Mouse (Mus musculus) embryo, embryonic 10.5 days (tissue): ENCODE data around the gene Atp8a1.
A peak's percentile ranks its signal among the peaks of the same experiment; 100 is the strongest.
"Not testable (repeated sequence)": the region's sequence is repeated elsewhere in the genome, so short reads cannot be mapped to it uniquely, and the experiment has no call there.

Experiments used
- DNase-seq: peaks from one replicate; pipeline ENCODE4 v3.0.0-alpha.2; 2015; ENCODE audit warnings: low spot score

Atp8a1 gene

GRCm38 (mm10) chr5:67826935-67827334, 20.3 kb downstream of the Atp8a1 start:
- DNase-seq = no peak

GRCm38 (mm10) chr5:67826278-67826677, 21.0 kb downstream of the Atp8a1 start:
- no peak for DNase-seq

GRCm38 (mm10) chr5:67824600-67824999, 22.6 kb downstream of the Atp8a1 start:
- no peak for DNase-seq

GRCm38 (mm10) chr5:67823771-67824170, 23.5 kb downstream of the Atp8a1 start:
- no peak for DNase-seq

- no peak for DNase-seq
These were observed 24.6 kb downstream of the Atp8a1 start for GRCm38 (mm10) chr5:67822619-67823018.

GRCm38 (mm10) chr5:67821987-67822401, 25.2 kb downstream of the Atp8a1 start:
- no peak for DNase-seq

GRCm38 (mm10) chr5:67821185-67821584, 26.0 kb downstream of the Atp8a1 start:
- DNase-seq = no peak

GRCm38 (mm10) chr5:67819451-67819850, 27.8 kb downstream of the Atp8a1 start:
- DNase-seq = no peak

- DNase-seq = peak; percentile 29
These were observed 31.5 kb downstream of the Atp8a1 start for GRCm38 (mm10) chr5:67815572-67816325.

- DNase-seq = not testable (repeated sequence)
These were observed 32.2 kb downstream of the Atp8a1 start for GRCm38 (mm10) chr5:67815060-67815459.

- DNase-seq = no peak
These were observed 32.7 kb downstream of the Atp8a1 start for GRCm38 (mm10) chr5:67814437-67814965.

GRCm38 (mm10) chr5:67813334-67813733, 33.9 kb downstream of the Atp8a1 start:
- no peak for DNase-seq

GRCm38 (mm10) chr5:67802174-67803030, 44.8 kb downstream of the Atp8a1 start:
- DNase-seq = no peak

GRCm38 (mm10) chr5:67800801-67801200, 46.4 kb downstream of the Atp8a1 start:
- no peak for DNase-seq

GRCm38 (mm10) chr5:67799785-67800184, 47.4 kb downstream of the Atp8a1 start:
- DNase-seq = no peak

- no peak for DNase-seq
These were observed 48.9 kb downstream of the Atp8a1 start for GRCm38 (mm10) chr5:67798348-67798747.

- DNase-seq = no peak
These were observed 50.0 kb downstream of the Atp8a1 start for GRCm38 (mm10) chr5:67797006-67797958.

GRCm38 (mm10) chr5:67794129-67794800, 53.0 kb downstream of the Atp8a1 start:
- DNase-seq = no peak

- no peak for DNase-seq
These were observed 64.5 kb downstream of the Atp8a1 start for GRCm38 (mm10) chr5:67782775-67783174.

GRCm38 (mm10) chr5:67778026-67778425, 69.2 kb downstream of the Atp8a1 start:
- DNase-seq = peak; percentile 68

- DNase-seq = no peak
These were observed 73.0 kb downstream of the Atp8a1 start for GRCm38 (mm10) chr5:67774186-67774585.
